Mouse (Mus musculus) monocyte, adult 5-6 weeks (primary cell): ENCODE results near the gene Klf13. TPM values are rescaled to one million over a fixed set of nuclear protein-coding genes. Genes with fewer than 3 reads are reported as not detected.

ENCODE experiments used
- ATAC-seq: fragments of 153-309, 156-312 bp; replicated peaks from 2 replicates; pipeline ENCODE4 v1.8.0; 2017; ENCODE audit warnings: mild to moderate bottlenecking; ENCODE audit not compliant: low TSS enrichment, insufficient number of reproducible peaks, severe bottlenecking, poor library complexity, low FRiP score
- total RNA-seq: library from RNA; stranded (forward); fragments of 200-1000, 200-491, 200-594 nt; gene quantifications from 3 replicates; pipeline ENCODE4 v1.2.3, GENCODE M21; 2017

Gene Klf13
- total RNA-seq, 1 experiment from 2014 or later, result 106 TPM

- ATAC-seq, result no peak
Measured at GRCm38 (mm10) chr7:63930766-63931165, 7.9 kb downstream of the Klf13 start.

GRCm38 (mm10) chr7:63930132-63930531 lies 8.6 kb downstream of the Klf13 start:
- peak; percentile 68 for ATAC-seq

GRCm38 (mm10) chr7:63929080-63929479 lies 9.6 kb downstream of the Klf13 start:
- no peak for ATAC-seq

- ATAC-seq, result no peak
Measured at GRCm38 (mm10) chr7:63927121-63927520, 11.6 kb downstream of the Klf13 start.

- no peak for ATAC-seq
Measured at GRCm38 (mm10) chr7:63926492-63926891, 12.2 kb downstream of the Klf13 start.

- ATAC-seq, result peak; percentile 73
Measured at GRCm38 (mm10) chr7:63925413-63926360, 13.0 kb downstream of the Klf13 start.

GRCm38 (mm10) chr7:63924747-63925412 lies 13.8 kb downstream of the Klf13 start:
- ATAC-seq, result no peak

GRCm38 (mm10) chr7:63924151-63924550 lies 14.6 kb downstream of the Klf13 start:
- no peak for ATAC-seq

GRCm38 (mm10) chr7:63922975-63923374 lies 15.7 kb downstream of the Klf13 start:
- ATAC-seq, result no peak

- ATAC-seq, result no peak
Measured at GRCm38 (mm10) chr7:63922571-63922970, 16.1 kb downstream of the Klf13 start.

GRCm38 (mm10) chr7:63921909-63922562 lies 16.7 kb downstream of the Klf13 start:
- no peak for ATAC-seq

- peak; percentile 66 for ATAC-seq
Measured at GRCm38 (mm10) chr7:63918771-63919768, 19.6 kb downstream of the Klf13 start.

- no peak for ATAC-seq
Measured at GRCm38 (mm10) chr7:63917693-63918092, 21.0 kb downstream of the Klf13 start.

- no peak for ATAC-seq
Measured at GRCm38 (mm10) chr7:63916268-63916907, 22.3 kb downstream of the Klf13 start, which contains the start of gene E030018B13Rik. Gene E030018B13Rik, plus strand, starts transcription at chr7:63916857.

GRCm38 (mm10) chr7:63914891-63915290 lies 23.8 kb downstream of the Klf13 start:
- no peak for ATAC-seq

- peak; percentile 11; the same call in 1 of the 2 replicates for ATAC-seq
Measured at GRCm38 (mm10) chr7:63913724-63914692, 24.7 kb downstream of the Klf13 start.
